21 mouse cellular contexts compared by ENCODE assay signal in the genomic region with DNA sequence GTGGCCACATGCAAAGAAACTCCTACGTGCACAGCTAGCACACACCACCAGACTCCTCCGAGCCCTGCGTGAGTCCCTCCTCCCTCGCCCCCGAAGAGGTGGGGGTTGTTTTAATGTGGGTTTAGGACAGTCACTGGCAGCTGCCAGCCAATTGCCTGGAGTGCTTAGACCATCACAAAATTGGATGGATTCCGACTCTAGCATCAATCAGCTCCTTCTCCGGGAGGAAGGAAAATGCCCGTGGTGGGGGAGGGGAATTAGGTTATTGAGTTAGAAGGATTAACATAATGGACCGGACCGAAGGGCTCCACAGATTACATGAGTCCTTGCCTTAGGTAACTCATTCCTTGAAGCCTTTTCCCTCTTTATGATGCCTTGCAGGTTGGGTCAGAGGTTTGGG. TPM values are rescaled to one million over a fixed set of nuclear protein-coding genes. Genes with fewer than 3 reads are reported as not detected.
DNase-seq lines count a peak whose midpoint lies in the region; ATAC-seq and TF ChIP-seq lines count a peak whose summit lies in the region.
"Had no signal": no experiment of that assay in that cellular context is flagged by ENCODE, and none has a peak within 500 bp of the region (broad histone marks: within the 10 kb centered on the region; RNA-seq: fewer than 3 reads in every experiment).

No protein-coding gene starts in this region.

- TF ChIP-seq CTCF in thymus, adult 2 months (IDR thresholded peaks at IDR 0.05; ENCODE audit: borderline replicate concordance, control insufficient read depth, extremely low read depth, insufficient read depth, low read length, poor library complexity) = no peak

- no peaks in the 10 kb centered on the region for H3K9me3 ChIP-seq in hindbrain, embryonic 14.5 days (ENCODE audit: control insufficient read depth, low read length)
- no peaks in the 10 kb centered on the region for H3K9me3 ChIP-seq in hindbrain, embryonic 12.5 days (replicated peaks)
- H3K9me3 ChIP-seq in neural tube, embryonic 13.5 days = no peaks in the 10 kb centered on the region
- no peaks in the 10 kb centered on the region for H3K9me3 ChIP-seq in forebrain, embryonic 15.5 days
- H3K9me3 ChIP-seq in midbrain, embryonic 16.5 days (replicated peaks; ENCODE audit: control insufficient read depth, low read length, poor library complexity, severe bottlenecking) = no peaks in the 10 kb centered on the region
- H3K9me3 ChIP-seq: hindbrain, embryonic 15.5 days had no signal

- no peaks in the 10 kb centered on the region for H3K36me3 ChIP-seq in hindbrain, embryonic 14.5 days (replicated peaks; ENCODE audit: control insufficient read depth, insufficient read depth)
- H3K36me3 ChIP-seq in hindbrain, embryonic 12.5 days = no peaks in the 10 kb centered on the region
- no peaks in the 10 kb centered on the region for H3K36me3 ChIP-seq in neural tube, embryonic 13.5 days
- H3K36me3 ChIP-seq in forebrain, embryonic 15.5 days = no peaks in the 10 kb centered on the region
- H3K36me3 ChIP-seq in midbrain, embryonic 16.5 days (ENCODE audit: control insufficient read depth, insufficient read depth, low read length) = no peaks in the 10 kb centered on the region
- H3K36me3 ChIP-seq in thymus, adult 2 months (ENCODE audit: control insufficient read depth, insufficient read depth, low read length) = no peaks in the 10 kb centered on the region
- H3K36me3 ChIP-seq: hindbrain, embryonic 15.5 days had no signal

- WGBS in hindbrain, embryonic 14.5 days = 56% methylated on average over 10 of the region's 10 CpGs
- WGBS in hindbrain, embryonic 12.5 days = 73% methylated on average over 10 of the region's 10 CpGs
- 54% methylated on average over 10 of the region's 10 CpGs for whole genome bisulfite sequencing in neural tube, embryonic 13.5 days
- WGBS in forebrain, embryonic 15.5 days = 29% methylated on average over 10 of the region's 10 CpGs
- 34% methylated on average over 10 of the region's 10 CpGs for WGBS in midbrain, embryonic 16.5 days
- 92% methylated on average over 10 of the region's 10 CpGs for WGBS in thymus, adult 2 months

- H3K27me3 ChIP-seq in hindbrain, embryonic 14.5 days (ENCODE audit: control insufficient read depth, insufficient read depth, low read length) = no peaks in the 10 kb centered on the region
- H3K27me3 ChIP-seq in hindbrain, embryonic 12.5 days = no peaks in the 10 kb centered on the region
- H3K27me3 ChIP-seq in neural tube, embryonic 13.5 days = no peaks in the 10 kb centered on the region
- H3K27me3 ChIP-seq in forebrain, embryonic 15.5 days = no peaks in the 10 kb centered on the region
- no peaks in the 10 kb centered on the region for H3K27me3 ChIP-seq in midbrain, embryonic 16.5 days (ENCODE audit: control insufficient read depth, insufficient read depth, low read depth, low read length)
- H3K27me3 ChIP-seq in thymus, adult 2 months (ENCODE audit: control insufficient read depth, insufficient read depth, low read length) = no peaks in the 10 kb centered on the region
- H3K27me3 ChIP-seq: hindbrain, embryonic 15.5 days; Patski had no signal

- no peak overlapping the region for H3K4me3 ChIP-seq in hindbrain, embryonic 14.5 days (replicated peaks; ENCODE audit: low read length)
- no peak overlapping the region for H3K4me3 ChIP-seq in hindbrain, embryonic 12.5 days
- no peak overlapping the region for H3K4me3 ChIP-seq in neural tube, embryonic 13.5 days
- no peak overlapping the region for H3K4me3 ChIP-seq in forebrain, embryonic 15.5 days
- H3K4me3 ChIP-seq in midbrain, embryonic 16.5 days (ENCODE audit: low read depth, low read length) = no peak overlapping the region
- H3K4me3 ChIP-seq in thymus, adult 2 months (ENCODE audit: control insufficient read depth, insufficient read depth, low read length) = no peak overlapping the region
- H3K4me3 ChIP-seq: hindbrain, embryonic 15.5 days had no signal

- no peak overlapping the region for H3K27ac ChIP-seq in hindbrain, embryonic 14.5 days
- no peak overlapping the region for H3K27ac ChIP-seq in hindbrain, embryonic 12.5 days
- H3K27ac ChIP-seq in neural tube, embryonic 13.5 days (replicated peaks) = no peak overlapping the region
- H3K27ac ChIP-seq in forebrain, embryonic 15.5 days (replicated peaks) = peak overlapping the region; percentile 38; the same call in 1 of the 2 replicates
- peak overlapping the region; percentile 5; the same call in 1 of the 2 replicates for H3K27ac ChIP-seq in midbrain, embryonic 16.5 days (ENCODE audit: low read length)
- H3K27ac ChIP-seq in thymus, adult 2 months (ENCODE audit: control insufficient read depth, insufficient read depth, low read length) = no peak overlapping the region
- H3K27ac ChIP-seq: hindbrain, embryonic 15.5 days had no signal

- no peak overlapping the region for H3K4me2 ChIP-seq in hindbrain, embryonic 14.5 days (replicated peaks)
- no peak overlapping the region for H3K4me2 ChIP-seq in hindbrain, embryonic 12.5 days (replicated peaks)
- no peak overlapping the region for H3K4me2 ChIP-seq in neural tube, embryonic 13.5 days
- H3K4me2 ChIP-seq in forebrain, embryonic 15.5 days (replicated peaks) = no peak overlapping the region
- H3K4me2 ChIP-seq in midbrain, embryonic 16.5 days (ENCODE audit: low read length) = peak overlapping the region; percentile 2; the same call in 1 of the 2 replicates
- H3K4me2 ChIP-seq: hindbrain, embryonic 15.5 days had no signal

- peak; percentile 57; the same call in 1 of the 2 replicates for ATAC-seq in hindbrain, embryonic 14.5 days (ENCODE audit: low FRiP score)
- no peak for ATAC-seq in hindbrain, embryonic 12.5 days (ENCODE audit: low FRiP score)
- ATAC-seq in neural tube, embryonic 13.5 days (ENCODE audit: low read depth) = peak; percentile 47; the same call in 1 of the 2 replicates
- peak; percentile 71 for ATAC-seq in forebrain, embryonic 15.5 days (replicated peaks)
- peak; percentile 73 for ATAC-seq in midbrain, embryonic 16.5 days
- ATAC-seq: activated CD4-positive, CD25-positive, alpha-beta regulatory T cell, adult 4 months; liver, postnatal 0 days; Patski had no signal

- no peak for DNase-seq in hindbrain, embryonic 14.5 days (ENCODE audit: low spot score)
- DNase-seq in neural tube, embryonic 10.5 days (ENCODE audit: extremely low spot score, low spot score) = no peak
- no peak for DNase-seq in thymus, adult 2 months
- no peak for DNase-seq in frontal cortex, postnatal 10 days (ENCODE audit: low spot score in 2 of 2)
- DNase-seq: adrenal gland, postnatal 36 days; cerebellum, adult 9-11 months; gastrocnemius, postnatal 10 days; kidney, adult 11 months; kidney, postnatal 10 days; liver; liver, postnatal 0 days had no signal

- TF ChIP-seq POLR2A in thymus, adult 2 months (IDR thresholded peaks at IDR 0.05; ENCODE audit: control insufficient read depth, extremely low read depth, insufficient read depth, low read length, poor library complexity) = no peak

- H3K4me1 ChIP-seq in hindbrain, embryonic 14.5 days (replicated peaks; ENCODE audit: control insufficient read depth, insufficient read depth, low read length) = no peaks in the 10 kb centered on the region; the same call in 1 of the 2 replicates
- H3K4me1 ChIP-seq in hindbrain, embryonic 12.5 days = no peaks in the 10 kb centered on the region
- peaks cover 19% of the 10 kb centered on the region for H3K4me1 ChIP-seq in neural tube, embryonic 13.5 days (replicated peaks)
- peaks cover 30% of the 10 kb centered on the region for H3K4me1 ChIP-seq in forebrain, embryonic 15.5 days
- peaks cover 7% of the 10 kb centered on the region; the same call in 1 of the 2 replicates for H3K4me1 ChIP-seq in midbrain, embryonic 16.5 days (ENCODE audit: control insufficient read depth, insufficient read depth, low read length)
- no peaks in the 10 kb centered on the region for H3K4me1 ChIP-seq in thymus, adult 2 months (replicated peaks; ENCODE audit: control insufficient read depth, insufficient read depth, low read length)

- no peak overlapping the region for H3K9ac ChIP-seq in hindbrain, embryonic 14.5 days
- no peak overlapping the region for H3K9ac ChIP-seq in hindbrain, embryonic 12.5 days
- no peak overlapping the region for H3K9ac ChIP-seq in neural tube, embryonic 13.5 days
- no peak overlapping the region for H3K9ac ChIP-seq in forebrain, embryonic 15.5 days (replicated peaks)
- H3K9ac ChIP-seq in midbrain, embryonic 16.5 days (ENCODE audit: low read depth, low read length) = no peak overlapping the region
- H3K9ac ChIP-seq: hindbrain, embryonic 15.5 days; liver, postnatal 0 days had no signal

RNA-seq across cellular contexts. Expression of a gene that starts 22.9 kb away (rescaled TPM):
- polyA plus RNA-seq in hindbrain, embryonic 14.5 days (2014; fragmentation: Nextera tagmentation; extraction: Ambion mirVana) = 7.7 and 9.1 TPM in 2 replicates
- polyA plus RNA-seq in hindbrain, embryonic 12.5 days (2016; fragmentation: Nextera tagmentation; extraction: Ambion mirVana) = 1.9 and 2.1 TPM in 2 replicates
- polyA plus RNA-seq in neural tube, embryonic 13.5 days (2015; fragmentation: Nextera tagmentation; extraction: Ambion mirVana) = 6.0 and 6.9 TPM in 2 replicates
- polyA plus RNA-seq in forebrain, embryonic 15.5 days (2015; fragmentation: Nextera tagmentation; extraction: Ambion mirVana) = 3.8 and 5.2 TPM in 2 replicates
- 2.7 and 3.0 TPM in 2 replicates for polyA plus RNA-seq in midbrain, embryonic 16.5 days (2015; fragmentation: Nextera tagmentation; extraction: Ambion mirVana)
- 0.05 and 0.11 TPM in 2 replicates for polyA plus RNA-seq in thymus, adult 2 months (2012; rRNA removed)
- polyA plus RNA-seq: C2C12; heart, postnatal 0 days; Patski; testis, adult 2 months had no signal

Comparison
In these comparisons a context has a peak if more than half of its experiments do, and no peak if none do; other contexts are left out.
1. H3K27ac ChIP-seq: peak in forebrain, embryonic 15.5 days (single experiment) and midbrain, embryonic 16.5 days (single experiment); none in hindbrain, embryonic 14.5 days (single experiment), hindbrain, embryonic 12.5 days (single experiment), neural tube, embryonic 13.5 days (single experiment) and thymus, adult 2 months (single experiment).